Mouse (Mus musculus): ENCODE results near the gene Pm20d1. TPM values are rescaled to one million over a fixed set of nuclear protein-coding genes. Genes with fewer than 3 reads are reported as not detected.

The Pm20d1 gene
- polyA plus RNA-seq, 1 experiment from 2014 or later = 0.22 TPM

DNA sequence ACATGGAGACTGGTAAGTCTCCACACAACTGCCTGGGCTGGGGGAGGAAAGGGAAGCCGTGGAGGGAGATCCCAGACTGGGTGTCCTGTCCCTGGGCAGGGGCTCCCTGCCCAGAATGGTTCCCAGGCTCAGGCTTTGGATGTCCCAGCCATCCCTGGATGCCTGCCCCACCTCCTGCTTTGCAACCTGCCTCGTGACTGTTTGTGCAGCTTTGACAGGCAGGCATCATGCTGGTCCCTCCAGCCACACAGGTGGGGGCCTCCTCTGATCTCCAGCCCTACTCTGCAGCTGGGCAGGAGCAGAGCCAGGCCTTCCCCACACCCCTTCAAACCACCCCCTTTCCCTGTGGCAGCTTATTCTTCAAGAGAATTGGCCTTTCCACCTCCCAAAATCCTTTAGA, 42.1 kb downstream of the Pm20d1 start:
- no peak for ATAC-seq (replicated peaks)
- H3K4me3 ChIP-seq = no peak overlapping the region
- WGBS = 49% methylated on average over 2 of the region's 2 CpGs
- H3K9me3 ChIP-seq = no peaks in the 10 kb centered on the region
- H3K9ac ChIP-seq = no peak overlapping the region
- H3K4me1 ChIP-seq = no peaks in the 10 kb centered on the region
- no peak overlapping the region for H3K4me2 ChIP-seq
- no peaks in the 10 kb centered on the region; the same call in 1 of the 2 replicates for H3K36me3 ChIP-seq (replicated peaks)
- H3K27me3 ChIP-seq (replicated peaks) = no peaks in the 10 kb centered on the region
- no peak overlapping the region for H3K27ac ChIP-seq

GRCm38 (mm10) chr1:131842221-131842620, 45.0 kb downstream of the Pm20d1 start:
- ATAC-seq (replicated peaks) = no peak
- H3K4me1 ChIP-seq = no peaks in the 10 kb centered on the region
- H3K27me3 ChIP-seq (replicated peaks) = no peaks in the 10 kb centered on the region
- no peak overlapping the region for H3K9ac ChIP-seq
- H3K27ac ChIP-seq = no peak overlapping the region
- H3K4me2 ChIP-seq = no peak overlapping the region
- no peaks in the 10 kb centered on the region for H3K9me3 ChIP-seq
- no peak overlapping the region for H3K4me3 ChIP-seq
- no peaks in the 10 kb centered on the region; the same call in 1 of the 2 replicates for H3K36me3 ChIP-seq (replicated peaks)
- WGBS = 82% methylated on average over 4 of the region's 4 CpGs

DNA sequence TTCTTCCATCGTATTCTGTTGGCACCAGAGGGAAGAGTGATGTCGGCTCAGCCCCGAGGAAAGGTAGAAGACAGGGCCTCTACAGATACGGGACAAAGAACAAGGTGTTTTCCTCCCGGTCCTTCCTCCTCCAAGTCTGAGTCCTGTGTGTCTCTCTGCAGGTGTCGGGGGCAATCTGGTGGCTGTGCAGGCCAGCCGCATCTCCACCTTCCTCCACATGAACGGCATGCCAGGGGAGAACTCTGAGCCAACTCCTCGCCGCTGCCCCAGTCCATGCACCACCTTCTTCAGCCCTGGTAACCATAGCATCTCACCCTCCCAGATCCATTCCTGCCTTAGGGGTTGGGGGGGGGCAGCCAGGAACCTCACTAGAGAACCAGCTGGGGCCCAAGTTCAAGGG, 46.6 kb downstream of the Pm20d1 start:
- H3K4me2 ChIP-seq = no peak overlapping the region
- H3K9ac ChIP-seq = no peak overlapping the region
- no peaks in the 10 kb centered on the region for H3K27me3 ChIP-seq (replicated peaks)
- H3K9me3 ChIP-seq = no peaks in the 10 kb centered on the region
- ATAC-seq (replicated peaks) = no peak
- no peak overlapping the region for H3K4me3 ChIP-seq
- WGBS = 94% methylated on average over 10 of the region's 10 CpGs
- no peak overlapping the region for H3K27ac ChIP-seq
- no peaks in the 10 kb centered on the region; the same call in 1 of the 2 replicates for H3K36me3 ChIP-seq (replicated peaks)
- no peaks in the 10 kb centered on the region for H3K4me1 ChIP-seq

DNA sequence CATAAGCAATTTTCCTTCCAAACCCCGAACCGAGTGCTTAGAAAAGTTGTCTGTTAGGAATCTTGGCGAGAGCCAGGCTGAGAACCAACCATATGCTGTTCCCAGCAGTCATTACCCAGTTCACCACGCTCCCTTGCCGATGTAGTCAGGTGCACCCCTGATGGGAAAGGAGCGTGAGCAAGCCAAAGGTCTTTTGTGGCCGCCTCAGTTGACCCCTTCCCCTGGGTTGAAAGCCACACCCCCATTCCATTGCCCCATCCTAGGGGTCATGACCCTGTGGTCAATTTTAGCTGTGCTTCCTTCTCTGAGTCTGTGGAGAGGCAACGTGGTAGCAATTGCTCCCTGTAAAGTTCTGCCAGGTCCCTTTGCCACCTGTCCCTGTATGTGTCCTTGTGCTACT, 47.7 kb downstream of the Pm20d1 start:
- ATAC-seq (replicated peaks) = no peak
- H3K4me1 ChIP-seq = no peaks in the 10 kb centered on the region
- H3K27me3 ChIP-seq (replicated peaks) = no peaks in the 10 kb centered on the region
- WGBS = 63% methylated on average over 8 of the region's 8 CpGs
- no peak overlapping the region for H3K4me2 ChIP-seq
- H3K9ac ChIP-seq = no peak overlapping the region
- H3K36me3 ChIP-seq (replicated peaks) = no peaks in the 10 kb centered on the region; the same call in 1 of the 2 replicates
- no peak overlapping the region for H3K4me3 ChIP-seq
- no peaks in the 10 kb centered on the region for H3K9me3 ChIP-seq
- H3K27ac ChIP-seq = no peak overlapping the region

DNA sequence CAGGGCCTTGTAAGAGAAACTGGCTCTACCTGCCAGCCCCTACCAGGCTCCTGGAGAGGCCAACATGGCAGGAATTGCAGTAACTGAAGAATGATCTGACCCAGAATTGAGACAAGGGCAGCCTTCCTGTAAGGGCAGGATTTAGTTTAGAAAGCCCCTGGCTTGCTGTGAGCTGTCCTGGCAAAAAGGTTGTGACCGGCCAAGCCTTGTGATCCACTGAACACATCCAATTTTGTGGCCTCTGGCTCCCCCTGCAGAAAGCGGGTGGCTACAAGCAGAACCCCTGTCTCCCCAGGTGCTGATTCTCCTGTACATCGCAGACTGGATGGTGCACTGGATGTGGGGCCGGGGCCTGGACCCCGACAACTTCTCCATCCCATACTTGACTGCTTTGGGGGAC, 49.1 kb downstream of the Pm20d1 start:
- no peaks in the 10 kb centered on the region for H3K4me1 ChIP-seq
- no peak for ATAC-seq (replicated peaks)
- no peaks in the 10 kb centered on the region for H3K9me3 ChIP-seq
- no peaks in the 10 kb centered on the region; the same call in 1 of the 2 replicates for H3K36me3 ChIP-seq (replicated peaks)
- H3K9ac ChIP-seq = no peak overlapping the region
- H3K27ac ChIP-seq = no peak overlapping the region
- 76% methylated on average over 5 of the region's 5 CpGs for WGBS
- no peak overlapping the region for H3K4me3 ChIP-seq
- no peak overlapping the region for H3K4me2 ChIP-seq
- H3K27me3 ChIP-seq (replicated peaks) = no peaks in the 10 kb centered on the region

DNA sequence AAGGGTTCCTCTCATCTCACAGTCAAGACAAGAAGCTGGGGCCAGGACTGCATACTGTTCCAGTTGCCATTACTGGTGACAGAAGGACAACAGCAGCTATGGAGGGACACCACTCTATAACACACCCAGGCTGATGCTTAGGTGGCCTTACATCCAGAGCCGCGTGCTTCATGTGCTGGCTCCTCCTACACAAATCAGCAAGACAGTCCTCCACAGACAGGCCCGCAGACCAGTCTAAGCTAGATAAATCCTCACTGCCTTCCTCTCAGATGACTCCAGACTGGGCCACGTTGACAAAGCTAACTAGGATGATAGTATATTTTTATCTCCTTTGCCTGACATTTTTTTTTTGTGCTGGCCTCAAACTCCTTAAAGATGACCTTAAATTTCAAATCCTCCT, 64.6 kb downstream of the Pm20d1 start:
- Histone ChIP-seq H3K4me2 (no peak overlapping the region), H3K36me3 (replicated peaks) (no peaks in the 10 kb centered on the region), H3K4me1 (no peaks in the 10 kb centered on the region), H3K27me3 (replicated peaks) (no peaks in the 10 kb centered on the region), H3K9me3 (no peaks in the 10 kb centered on the region), H3K27ac (no peak overlapping the region), H3K4me3 (no peak overlapping the region), H3K9ac (no peak overlapping the region)
- 78% methylated on average over 4 of the region's 4 CpGs for WGBS
- no peak for ATAC-seq (replicated peaks)

DNA sequence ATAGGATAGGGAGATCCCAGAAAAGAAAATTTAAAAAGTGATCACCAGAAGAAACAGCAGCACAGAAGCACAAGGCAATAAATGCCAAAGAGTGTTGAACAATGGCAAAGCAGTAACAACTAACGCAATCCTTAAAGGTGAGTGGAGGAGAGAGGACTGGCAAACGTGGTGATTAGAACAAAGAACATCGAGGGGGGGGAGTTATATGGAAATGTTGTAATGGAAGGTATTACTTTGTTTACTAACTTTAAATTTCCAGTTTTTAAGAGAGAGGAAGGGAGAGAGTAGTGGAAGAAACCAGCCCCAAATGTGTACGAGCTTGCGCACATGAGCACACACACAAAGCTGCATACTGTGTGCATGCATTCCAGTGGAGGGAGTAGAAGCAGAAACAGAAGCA, 68.4 kb downstream of the Pm20d1 start:
- no peak overlapping the region for H3K27ac ChIP-seq
- ATAC-seq (replicated peaks) = no peak
- 80% methylated on average over 5 of the region's 5 CpGs for WGBS

DNA sequence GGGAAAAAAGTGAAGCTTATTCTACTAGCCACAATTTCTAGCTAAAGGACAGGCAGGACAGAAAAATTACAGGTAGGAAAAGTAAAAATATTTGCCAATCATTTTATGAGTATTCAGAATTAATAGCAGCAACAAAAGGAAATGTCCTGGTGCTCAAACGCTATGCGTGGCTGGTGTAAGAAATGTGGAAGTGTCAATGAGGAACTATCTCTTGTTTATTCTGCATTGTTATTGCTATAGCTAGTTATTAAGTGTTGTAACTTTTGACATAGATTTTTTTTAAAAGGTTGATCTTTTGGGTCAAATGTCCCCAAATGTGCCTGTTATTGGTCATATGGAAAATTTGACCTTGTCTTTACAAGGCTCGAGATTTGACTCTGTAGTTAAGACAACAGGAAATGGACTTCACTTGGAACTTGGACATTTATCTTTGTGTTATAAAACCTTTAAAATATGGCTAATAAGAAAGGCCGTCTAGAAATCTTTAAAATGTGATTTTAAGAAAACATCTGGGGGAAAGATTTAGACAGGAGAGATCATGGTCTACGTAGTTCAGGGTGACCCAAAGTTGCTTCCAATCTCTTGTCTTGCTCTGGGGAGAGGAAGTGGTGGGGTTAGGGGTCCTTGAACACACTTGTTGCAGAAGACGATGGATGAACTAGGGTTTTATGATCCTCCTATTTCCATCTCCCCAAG, 69.3 kb downstream of the Pm20d1 start:
- 82% methylated on average over 6 of the region's 6 CpGs for WGBS
- H3K36me3 ChIP-seq (replicated peaks) = no peaks in the 10 kb centered on the region
- H3K9ac ChIP-seq = no peak overlapping the region
- peaks cover 7% of the 10 kb centered on the region for H3K4me1 ChIP-seq
- ATAC-seq (replicated peaks) = peak; percentile 41
- no peaks in the 10 kb centered on the region for H3K9me3 ChIP-seq
- H3K27ac ChIP-seq = no peak overlapping the region
- no peak overlapping the region for H3K4me3 ChIP-seq
- no peak overlapping the region for H3K4me2 ChIP-seq
- H3K27me3 ChIP-seq (replicated peaks) = no peaks in the 10 kb centered on the region; the same call in 1 of the 2 replicates

More for the DNA sequence above, 68.4 kb downstream of the Pm20d1 start:
- Histone ChIP-seq H3K9me3 (no peaks in the 10 kb centered on the region), H3K4me3 (no peak overlapping the region), H3K36me3 (replicated peaks) (no peaks in the 10 kb centered on the region), H3K27me3 (replicated peaks) (no peaks in the 10 kb centered on the region; the same call in 1 of the 2 replicates), H3K4me2 (no peak overlapping the region), H3K9ac (no peak overlapping the region), H3K4me1 (peaks cover 7% of the 10 kb centered on the region)

- peak; percentile 98 for ATAC-seq (replicated peaks)
- peaks cover 7% of the 10 kb centered on the region for H3K4me1 ChIP-seq
- H3K9ac ChIP-seq = peak within 1 kb of the TSS; percentile 42
- H3K4me2 ChIP-seq = peak within 1 kb of the TSS; percentile 86
- H3K27me3 ChIP-seq (replicated peaks) = no peaks in the 10 kb centered on the region; the same call in 1 of the 2 replicates
- H3K4me3 ChIP-seq = peak within 1 kb of the TSS; percentile 61
- H3K27ac ChIP-seq = no peak within 1 kb of the TSS
- WGBS = 1% methylated on average over 46 of the region's 46 CpGs
- H3K36me3 ChIP-seq (replicated peaks) = no peaks in the 10 kb centered on the region
- no peaks in the 10 kb centered on the region for H3K9me3 ChIP-seq
Observed at GRCm38 (mm10) chr1:131867093-131867945, 70.1 kb downstream of the Pm20d1 start, which contains the start of gene Rab29. TSS of gene Rab29 (plus strand) at chr1:131867224.

GRCm38 (mm10) chr1:131867946-131868290, 70.7 kb downstream of the Pm20d1 start:
- H3K36me3 ChIP-seq (replicated peaks) = no peaks in the 10 kb centered on the region
- H3K9me3 ChIP-seq = no peaks in the 10 kb centered on the region
- no peaks in the 10 kb centered on the region; the same call in 1 of the 2 replicates for H3K27me3 ChIP-seq (replicated peaks)
- peak overlapping the region; percentile 42; the same call in 1 of the 2 replicates for H3K9ac ChIP-seq
- H3K27ac ChIP-seq = no peak overlapping the region
- H3K4me1 ChIP-seq = peaks cover 7% of the 10 kb centered on the region
- peak overlapping the region; percentile 61 for H3K4me3 ChIP-seq
- H3K4me2 ChIP-seq = peak overlapping the region; percentile 86
- ATAC-seq (replicated peaks) = 0 out of 2 replicates have a peak, but pooled peaks have one; percentile 12
- WGBS = 30% methylated on average over 10 of the region's 10 CpGs

- no peak overlapping the region for H3K9ac ChIP-seq
- H3K4me3 ChIP-seq = no peak overlapping the region
- H3K4me1 ChIP-seq = peaks cover 7% of the 10 kb centered on the region
- H3K4me2 ChIP-seq = no peak overlapping the region
- H3K9me3 ChIP-seq = no peaks in the 10 kb centered on the region
- ATAC-seq (replicated peaks) = no peak
- H3K27me3 ChIP-seq (replicated peaks) = no peaks in the 10 kb centered on the region; the same call in 1 of the 2 replicates
- WGBS = 82% methylated on average over 2 of the region's 2 CpGs
- no peaks in the 10 kb centered on the region for H3K36me3 ChIP-seq (replicated peaks)
- H3K27ac ChIP-seq = no peak overlapping the region
Observed at GRCm38 (mm10) chr1:131869561-131869960, 72.4 kb downstream of the Pm20d1 start.
